Mouse (Mus musculus): Measurements from ENCODE around the gene Ssbp1. TPM values are rescaled to one million over a fixed set of nuclear protein-coding genes. Genes with fewer than 3 reads are reported as not detected.

The Ssbp1 gene
- polyA plus RNA-seq, 1 experiment from 2014 or later = 237 TPM

- Histone ChIP-seq H3K4me3 (no peak overlapping the region), H3K9me3 (no peaks in the 10 kb centered on the region), H3K27ac (no peak overlapping the region), H3K4me1 (no peaks in the 10 kb centered on the region), H3K27me3 (ENCODE audit: poor library complexity, severe bottlenecking) (no peaks in the 10 kb centered on the region), H3K36me3 (replicated peaks) (peaks cover 87% of the 10 kb centered on the region)
- DNase-seq (ENCODE audit: extremely low spot score, low spot score) = no peak
- 93% methylated on average over 5 of the region's 5 CpGs for WGBS
These were observed 11.2 kb downstream of the Ssbp1 start for GRCm38 (mm10) chr6:40482318-40482717.

GRCm38 (mm10) chr6:40490933-40491332 lies 19.8 kb downstream of the Ssbp1 start, which contains the start of gene Tas2r137:
TSS of gene Tas2r137 (plus strand) at chr6:40491233.
- Histone ChIP-seq H3K9me3 (no peaks in the 10 kb centered on the region), H3K27ac (no peak within 1 kb of the TSS), H3K4me1 (no peaks in the 10 kb centered on the region), H3K27me3 (ENCODE audit: poor library complexity, severe bottlenecking) (no peaks in the 10 kb centered on the region), H3K4me3 (no peak within 1 kb of the TSS), H3K36me3 (replicated peaks) (peaks cover 8% of the 10 kb centered on the region; the same call in 1 of the 2 replicates)
- DNase-seq (ENCODE audit: extremely low spot score, low spot score) = no peak

GRCm38 (mm10) chr6:40493229-40493628 lies 22.1 kb downstream of the Ssbp1 start, which contains the start of gene Tas2r108:
TSS of gene Tas2r108 (plus strand) at chr6:40493529.
- Histone ChIP-seq H3K27me3 (ENCODE audit: poor library complexity, severe bottlenecking) (no peaks in the 10 kb centered on the region), H3K27ac (no peak within 1 kb of the TSS), H3K9me3 (no peaks in the 10 kb centered on the region), H3K4me3 (no peak within 1 kb of the TSS), H3K36me3 (replicated peaks) (no peaks in the 10 kb centered on the region), H3K4me1 (no peaks in the 10 kb centered on the region)
- 89% methylated on average over 3 of the region's 3 CpGs for WGBS
- DNase-seq (ENCODE audit: extremely low spot score, low spot score) = no peak

GRCm38 (mm10) chr6:40519408-40519807 lies 48.3 kb downstream of the Ssbp1 start, which contains the start of gene Prss37:
TSS of gene Prss37 (minus strand) at chr6:40519508.
- no peak within 1 kb of the TSS for H3K27ac ChIP-seq
- H3K4me1 ChIP-seq = no peaks in the 10 kb centered on the region
- no peaks in the 10 kb centered on the region for H3K27me3 ChIP-seq (ENCODE audit: poor library complexity, severe bottlenecking)
- no peaks in the 10 kb centered on the region for H3K9me3 ChIP-seq
- no peak for DNase-seq (ENCODE audit: extremely low spot score, low spot score)
- H3K4me3 ChIP-seq = no peak within 1 kb of the TSS
- WGBS = 96% methylated on average over 1 of the region's 1 CpGs
- no peaks in the 10 kb centered on the region for H3K36me3 ChIP-seq (replicated peaks)

Other genes starting within 250 kb of the Ssbp1 start
- gene Agk, start 146.2 kb upstream of the Ssbp1 start, polyA plus RNA-seq (2016; fragmentation: Nextera tagmentation; extraction: Ambion mirVana) = 46.7 and 50.3 TPM in 2 replicates
- 13.9 and 16.2 TPM in 2 replicates for gene E330009J07Rik, start 35.2 kb upstream of the Ssbp1 start, polyA plus RNA-seq (2016; fragmentation: Nextera tagmentation; extraction: Ambion mirVana)
- gene Wee2, start 32.3 kb upstream of the Ssbp1 start, polyA plus RNA-seq (2016; fragmentation: Nextera tagmentation; extraction: Ambion mirVana) = 0.05 and 0.06 TPM in 2 replicates
- not detected in 2 replicates for gene Tas2r137, start 19.9 kb downstream of the Ssbp1 start, polyA plus RNA-seq (2016; fragmentation: Nextera tagmentation; extraction: Ambion mirVana)
- 0.19 and 0.21 TPM in 2 replicates for gene Tas2r108, start 22.2 kb downstream of the Ssbp1 start, polyA plus RNA-seq (2016; fragmentation: Nextera tagmentation; extraction: Ambion mirVana)
- not detected in 2 replicates for gene Prss37, start 48.2 kb downstream of the Ssbp1 start, polyA plus RNA-seq (2016; fragmentation: Nextera tagmentation; extraction: Ambion mirVana)
- 0.10 and 0.24 TPM in 2 replicates for gene Olfr461, start 83.7 kb downstream of the Ssbp1 start, polyA plus RNA-seq (2016; fragmentation: Nextera tagmentation; extraction: Ambion mirVana)
- gene Olfr460, start 98.1 kb downstream of the Ssbp1 start, polyA plus RNA-seq (2016; fragmentation: Nextera tagmentation; extraction: Ambion mirVana) = not detected in 2 replicates
- gene Clec5a, start 114.5 kb downstream of the Ssbp1 start, polyA plus RNA-seq (2016; fragmentation: Nextera tagmentation; extraction: Ambion mirVana) = 0.37 and 0.41 TPM in 2 replicates
- gene Tas2r138, start 142.0 kb downstream of the Ssbp1 start, polyA plus RNA-seq (2016; fragmentation: Nextera tagmentation; extraction: Ambion mirVana) = not detected in 2 replicates
- not detected in 2 replicates for gene Mgam, start 157.5 kb downstream of the Ssbp1 start, polyA plus RNA-seq (2016; fragmentation: Nextera tagmentation; extraction: Ambion mirVana)

Measured in forebrain, embryonic 10.5 days (tissue).